Mouse (Mus musculus) thymus, postnatal 4 days (tissue): Measurements from ENCODE around the gene Rad51b.

Experiments used
- DNase-seq: peaks from one replicate; pipeline ENCODE4 v3.0.0; 2021

Rad51b gene

GRCm38 (mm10) chr12:79585336-79585735 lies 288.3 kb downstream of the Rad51b start:
- no peak for DNase-seq

- DNase-seq: no peak
Observed at GRCm38 (mm10) chr12:79588831-79589230, 291.7 kb downstream of the Rad51b start.

GRCm38 (mm10) chr12:79592206-79592605 lies 295.1 kb downstream of the Rad51b start:
- DNase-seq: no peak

GRCm38 (mm10) chr12:79596842-79597241 lies 299.8 kb downstream of the Rad51b start:
- no peak for DNase-seq

DNA sequence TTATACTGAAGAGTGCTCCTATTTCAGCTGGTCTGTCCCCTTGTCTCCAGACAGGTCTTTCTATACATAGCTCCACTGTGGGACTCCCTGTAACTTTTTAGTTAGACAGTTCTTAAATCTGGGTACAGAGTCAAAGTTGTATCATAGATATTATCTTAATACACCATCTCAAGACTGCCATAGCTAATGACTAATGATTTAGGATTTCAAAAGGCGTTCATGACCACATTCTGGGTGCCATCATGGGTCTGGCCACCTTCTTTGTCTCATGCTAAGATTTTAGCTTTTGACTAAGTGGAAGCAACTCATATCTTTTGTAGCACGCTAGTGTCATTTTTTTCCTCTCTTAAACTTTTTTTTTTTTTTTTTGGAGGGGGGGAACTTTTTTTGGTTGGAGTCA lies 300.3 kb downstream of the Rad51b start:
- no peak for DNase-seq

- no peak for DNase-seq
Observed at GRCm38 (mm10) chr12:79597786-79598185, 300.7 kb downstream of the Rad51b start.

DNA sequence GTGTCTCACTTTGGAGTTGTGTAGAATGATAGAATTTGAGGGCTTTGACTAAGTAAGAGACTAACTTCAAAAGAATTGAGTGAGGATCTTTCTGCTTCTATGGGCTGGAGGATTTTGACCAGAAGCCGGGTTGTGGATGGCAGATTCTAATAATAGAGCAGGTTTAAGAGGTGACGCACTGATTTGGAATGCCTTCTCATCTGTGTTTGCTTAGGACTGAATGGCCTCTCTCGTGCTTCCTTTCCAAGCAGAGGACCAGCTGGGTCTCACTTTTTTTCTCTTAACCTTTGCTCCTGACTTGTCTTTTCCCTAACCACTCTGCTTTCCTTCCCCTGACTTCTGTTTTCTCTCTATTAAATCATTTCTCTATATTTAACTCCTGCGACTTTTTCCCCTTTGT lies 301.4 kb downstream of the Rad51b start:
- no peak for DNase-seq

DNA sequence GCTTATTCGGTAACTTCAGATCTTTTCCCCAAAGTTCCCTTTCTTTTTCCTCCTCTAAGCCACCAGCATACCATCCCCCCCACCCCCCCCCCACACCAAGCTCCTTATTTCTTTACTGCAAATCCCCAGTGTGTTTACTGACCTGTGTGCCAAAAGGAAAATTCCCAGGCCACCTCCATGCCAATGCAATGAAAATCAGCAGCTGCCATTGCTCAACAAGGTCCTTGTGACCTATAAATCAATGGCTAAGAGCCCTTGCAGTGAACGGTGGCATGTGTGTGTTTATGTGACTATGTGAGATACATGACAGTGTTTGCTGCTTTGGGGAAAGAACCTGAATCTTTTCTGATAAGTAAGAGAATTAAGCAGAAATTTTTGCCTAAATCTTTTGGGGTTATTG lies 301.8 kb downstream of the Rad51b start:
- no peak for DNase-seq

GRCm38 (mm10) chr12:79600149-79600769 lies 303.2 kb downstream of the Rad51b start:
- no peak for DNase-seq

GRCm38 (mm10) chr12:79602641-79603040 lies 305.6 kb downstream of the Rad51b start:
- no peak for DNase-seq

DNA sequence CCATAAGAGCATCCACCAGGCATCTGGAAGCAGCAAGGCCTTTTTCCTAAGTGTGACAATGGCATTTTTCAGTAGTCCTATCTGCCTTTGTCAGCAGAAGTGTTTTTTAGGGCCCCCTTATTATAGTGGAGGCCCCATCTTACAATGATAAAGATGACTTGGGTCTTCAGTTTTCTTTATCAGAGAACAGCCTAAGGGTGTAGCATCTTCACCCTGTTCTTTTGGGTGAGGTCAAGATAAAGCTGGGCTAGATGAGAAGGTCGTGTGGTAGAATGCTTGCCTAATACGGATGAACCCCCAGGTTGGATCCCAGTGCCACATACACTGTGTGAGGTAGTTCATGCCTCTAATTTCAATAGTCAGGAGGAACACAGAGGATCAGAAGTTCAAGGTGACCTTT lies 307.8 kb downstream of the Rad51b start:
- no peak for DNase-seq

DNA sequence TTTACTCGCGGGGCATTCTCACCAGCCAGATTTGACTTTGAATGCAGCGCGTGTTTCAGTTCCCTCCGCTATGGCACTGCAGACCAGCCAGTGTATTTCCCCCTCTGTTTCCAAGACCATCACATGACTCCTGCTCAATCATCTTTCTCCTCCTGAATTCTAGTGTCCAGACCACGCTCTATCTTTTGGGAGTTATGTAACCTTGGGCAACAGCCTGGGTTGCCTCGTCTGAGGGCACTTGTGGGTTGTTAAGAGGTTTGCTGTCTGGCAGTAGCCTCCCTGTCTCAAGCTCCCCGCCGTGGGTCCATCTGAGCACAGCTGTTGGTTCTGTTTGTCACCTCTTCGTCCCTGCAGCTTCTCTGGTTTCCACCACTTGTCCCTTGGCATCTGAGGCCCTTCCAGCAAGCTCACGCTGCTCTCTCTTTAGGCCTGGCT lies 309.1 kb downstream of the Rad51b start:
- DNase-seq: no peak

DNA sequence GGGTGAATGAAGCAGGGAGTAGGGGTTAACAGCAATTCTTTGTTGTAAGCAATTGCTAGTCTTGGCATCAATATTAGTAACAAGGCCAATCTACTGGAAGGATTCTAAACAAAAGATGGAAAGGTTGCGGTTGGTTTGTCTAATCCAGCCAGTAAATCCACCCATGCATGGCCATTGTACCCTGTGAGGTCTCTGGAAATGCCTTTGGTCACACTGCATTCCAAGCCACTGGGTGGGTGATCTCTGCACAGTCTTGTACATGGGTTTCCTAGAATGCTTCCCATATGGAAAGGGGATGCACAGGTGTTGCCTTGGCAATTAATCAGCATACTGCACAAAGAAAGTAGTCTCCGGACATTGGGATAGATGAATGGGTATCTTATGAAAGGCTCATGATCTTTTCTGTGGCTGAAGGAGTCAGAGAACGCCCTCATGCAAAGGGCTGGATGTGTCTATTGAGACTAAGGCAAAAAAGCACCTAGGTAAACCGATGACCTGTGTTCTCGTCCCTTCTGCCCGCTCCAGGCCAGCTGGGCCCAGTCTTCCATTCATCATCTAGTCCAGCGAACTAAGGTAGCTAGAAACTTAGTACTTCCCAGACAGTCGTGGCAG lies 312.4 kb downstream of the Rad51b start:
- DNase-seq: no peak

- no peak for DNase-seq
Observed at GRCm38 (mm10) chr12:79610511-79611103, 313.5 kb downstream of the Rad51b start.

GRCm38 (mm10) chr12:79611665-79612064 lies 314.6 kb downstream of the Rad51b start:
- no peak for DNase-seq

DNA sequence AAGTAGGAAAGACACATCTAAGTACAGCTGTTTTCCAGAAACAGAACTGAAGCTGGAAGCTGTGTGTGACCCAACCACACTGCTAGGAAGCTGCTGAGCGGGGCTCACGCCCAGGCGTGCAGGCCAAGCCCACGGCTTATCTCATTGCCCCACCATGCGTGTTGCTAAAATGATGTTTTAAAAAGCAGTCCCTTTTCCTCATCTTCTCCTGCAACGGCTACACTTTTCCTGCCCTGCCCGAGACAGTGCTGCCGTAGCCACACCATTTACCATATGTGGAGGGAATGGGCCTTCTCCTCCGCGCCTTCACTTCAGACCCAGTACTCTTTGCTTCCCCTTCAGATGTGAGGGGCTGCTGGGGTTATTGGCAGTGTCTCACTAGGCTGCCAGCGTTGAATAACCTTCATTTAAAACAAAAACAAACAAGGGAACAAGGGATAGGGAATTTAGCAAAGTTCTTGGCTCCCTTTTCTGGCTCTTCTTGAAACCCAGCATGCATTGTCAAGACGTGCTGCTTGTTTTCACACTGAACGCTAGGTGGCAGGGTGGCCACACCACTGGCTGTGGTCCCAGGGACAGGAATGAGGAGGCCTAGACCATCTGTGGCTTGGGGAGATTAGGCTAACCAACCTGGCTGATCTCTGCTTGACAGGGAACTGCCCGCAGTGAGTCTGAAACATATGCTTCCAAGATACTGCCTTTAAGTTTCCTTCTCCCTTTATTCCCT lies 315.4 kb downstream of the Rad51b start:
- DNase-seq: peak; percentile 85

DNA sequence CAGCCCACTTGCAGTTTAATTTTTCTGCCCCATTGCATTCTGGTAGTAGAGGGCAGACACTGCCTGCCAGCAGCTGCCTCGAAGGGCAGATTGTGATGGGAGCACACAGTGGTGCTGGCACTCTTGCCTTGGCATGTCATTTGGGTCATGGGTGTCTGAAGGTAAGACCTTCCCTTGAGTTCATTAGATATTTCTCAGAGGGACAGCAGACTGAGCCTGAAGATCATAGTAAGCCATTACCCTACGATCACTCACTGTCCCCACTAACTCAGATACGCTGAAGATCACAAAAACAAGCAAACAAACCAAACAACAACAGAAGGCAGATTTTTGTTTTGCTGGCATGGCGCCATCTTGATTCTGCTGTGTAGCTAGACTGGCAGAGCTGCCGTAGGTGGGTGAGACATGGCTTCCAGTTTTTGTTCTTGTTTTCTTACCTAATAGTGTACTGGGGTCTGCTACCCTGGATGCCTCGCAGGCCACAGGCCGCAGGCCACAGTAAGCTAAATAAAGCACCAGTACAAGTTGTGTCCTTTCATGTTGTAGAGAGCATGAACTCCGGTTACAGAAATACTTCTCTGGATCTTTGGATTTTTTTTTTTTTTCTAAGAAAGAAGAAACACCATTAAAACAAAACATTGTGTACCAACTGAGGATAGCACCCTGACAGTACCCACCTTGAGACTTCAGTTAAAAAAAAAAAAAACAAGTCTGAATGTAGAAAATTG lies 316.1 kb downstream of the Rad51b start:
- no peak for DNase-seq

DNA sequence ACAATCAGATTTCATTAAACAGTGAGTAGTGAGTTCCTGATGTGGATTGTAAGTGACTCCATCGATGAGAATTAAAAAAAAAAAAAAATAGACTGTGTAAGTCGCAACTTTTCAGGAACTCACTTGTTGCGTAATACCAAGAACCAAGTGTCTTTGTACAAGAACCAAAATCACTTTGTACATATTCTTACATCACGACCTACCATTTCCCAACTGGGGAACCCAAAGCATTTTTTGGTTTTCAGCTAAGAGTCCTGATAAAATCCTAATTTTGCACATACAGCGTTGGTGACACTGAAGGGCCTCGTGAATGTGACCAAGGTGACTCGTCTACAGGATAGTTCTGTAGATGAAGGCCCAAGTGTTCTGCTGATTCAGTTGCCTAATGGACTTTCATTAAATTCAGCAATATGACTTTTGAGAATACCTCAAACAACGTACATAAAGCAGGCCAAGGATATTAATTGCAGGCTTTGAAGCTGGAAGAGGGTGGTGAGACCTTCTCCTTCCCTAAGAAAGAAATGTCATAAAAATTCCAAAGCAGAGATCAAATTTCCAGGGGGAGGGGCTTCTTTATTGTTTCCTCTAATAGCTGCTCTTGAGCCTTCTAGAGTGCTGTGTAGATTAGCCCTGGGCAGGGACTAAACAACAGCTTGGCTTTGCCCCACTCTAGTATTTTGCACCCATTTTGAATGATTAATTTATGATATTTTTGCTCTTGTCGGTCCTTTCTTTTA lies 316.9 kb downstream of the Rad51b start:
- no peak for DNase-seq

DNA sequence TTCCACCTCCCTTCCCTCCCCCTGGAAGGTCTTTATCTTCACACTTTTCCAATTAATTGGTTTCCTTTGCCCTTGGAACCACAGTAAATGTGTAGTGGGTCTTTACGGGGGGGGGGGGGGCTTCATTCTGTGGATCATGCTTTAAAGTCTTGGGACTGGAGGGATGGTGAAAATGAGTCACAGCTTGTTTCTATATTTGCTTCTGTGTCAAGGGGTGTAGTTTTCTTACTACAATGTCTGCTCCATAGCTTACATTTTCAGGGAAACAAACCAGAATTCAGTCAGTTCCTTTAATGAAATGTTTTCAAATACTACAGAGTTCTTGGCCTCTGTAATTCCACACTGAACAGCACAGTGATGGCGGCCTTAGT lies 317.5 kb downstream of the Rad51b start:
- DNase-seq: no peak

DNA sequence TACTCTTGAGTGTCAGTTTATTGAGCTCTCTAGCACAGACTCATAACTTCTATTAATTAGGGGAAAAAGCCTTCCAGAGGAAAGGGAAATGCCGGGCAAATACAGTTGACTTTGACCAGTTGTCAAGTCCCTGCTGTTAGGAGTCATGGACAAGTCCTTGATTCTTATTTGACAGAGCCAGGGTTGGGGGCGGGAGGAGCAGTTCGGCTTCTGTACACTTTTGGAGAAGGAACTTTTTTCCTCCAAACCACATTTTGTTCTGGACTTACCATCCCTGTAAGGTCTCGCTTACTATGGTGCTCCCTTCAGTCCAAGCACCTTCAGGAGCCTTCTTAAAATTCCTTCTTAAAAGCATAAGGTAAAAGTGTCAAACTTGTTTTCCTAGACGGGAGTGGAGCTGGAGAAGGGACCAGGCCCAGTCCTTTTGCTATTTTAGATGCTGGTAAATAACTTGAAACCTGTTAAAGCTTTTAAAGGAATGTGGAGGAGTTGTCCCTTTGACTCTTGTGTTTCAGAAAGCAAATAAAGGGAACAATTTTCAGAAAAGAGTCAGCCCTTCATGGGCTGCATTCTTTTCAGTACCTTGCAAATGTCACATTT lies 318.7 kb downstream of the Rad51b start:
- no peak for DNase-seq

- no peak for DNase-seq
Observed at GRCm38 (mm10) chr12:79619009-79619408, 321.9 kb downstream of the Rad51b start.

DNA sequence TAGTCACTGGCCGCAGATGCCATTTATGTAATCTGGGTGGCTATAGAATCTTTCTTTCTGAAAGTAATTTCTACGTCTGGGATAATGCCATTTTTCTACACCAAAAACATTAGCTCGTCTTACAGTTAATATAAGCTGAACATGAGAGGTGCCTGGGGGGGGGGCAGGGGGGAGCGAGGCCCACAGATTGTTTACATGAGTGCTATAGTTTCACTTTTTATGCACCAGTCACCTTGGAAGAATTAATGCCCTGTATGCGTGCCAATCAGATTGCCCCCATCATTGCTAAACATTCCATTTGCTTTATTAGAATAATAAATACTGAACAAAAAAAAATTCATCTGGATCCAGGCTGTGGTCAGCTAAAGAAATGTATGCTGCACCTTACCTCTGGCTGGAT lies 323.6 kb downstream of the Rad51b start:
- DNase-seq: no peak
